17 mouse cellular contexts compared by ENCODE assay signal in genomic region chr4:117427540-117427939, GRCm38 (mm10).
DNase-seq lines count a peak whose midpoint lies in the region; ATAC-seq and TF ChIP-seq lines count a peak whose summit lies in the region.
"Had no signal": no experiment of that assay in that cellular context is flagged by ENCODE, and none has a peak within 500 bp of the region (broad histone marks: within the 10 kb centered on the region; RNA-seq: fewer than 3 reads in every experiment).

No protein-coding gene starts in this region.

- peak; percentile 96 to 98 for TF ChIP-seq EP300 in MEL (IDR thresholded peaks at IDR 0.05; ENCODE audit: low read depth in 1 of 2, low read length in 2 of 2)

- no peaks in the 10 kb centered on the region for H3K79me2 ChIP-seq in MEL (ENCODE audit: control insufficient read depth, insufficient read depth, low read length, poor library complexity)

- H3K4me3 ChIP-seq in kidney, embryonic 14.5 days (ENCODE audit: low read length), result no peak overlapping the region
- peak overlapping the region in 1 of 2 experiments; percentile 4; a peak in 2 of 4 replicates for H3K4me3 ChIP-seq in MEL (ENCODE audit: control insufficient read depth in 1 of 2, insufficient read depth in 1 of 2, low read depth in 2 of 2, low read length in 2 of 2)
- no peak overlapping the region for H3K4me3 ChIP-seq in limb, embryonic 12.5 days (replicated peaks)
- no peak overlapping the region for H3K4me3 ChIP-seq in midbrain, embryonic 16.5 days (ENCODE audit: low read depth, low read length)
- H3K4me3 ChIP-seq: embryonic facial prominence, embryonic 12.5 days; heart, adult 2 months had no signal

- TF ChIP-seq RAD21 in MEL (IDR thresholded peaks at IDR 0.05; ENCODE audit: low read depth, low read length), result no peak; the same call in 1 of the 2 replicates

- no peak for TF ChIP-seq POLR2A in MEL (IDR thresholded peaks at IDR 0.05; ENCODE audit: control insufficient read depth in 1 of 2, insufficient read depth in 1 of 2, low read depth in 1 of 2, low read length in 2 of 2, poor library complexity in 1 of 2)

- peak; percentile 68 for ATAC-seq in kidney, embryonic 14.5 days (ENCODE audit: low FRiP score, low TSS enrichment)
- ATAC-seq in limb, embryonic 12.5 days (ENCODE audit: insufficient number of reproducible peaks, insufficient read depth, low FRiP score, low TSS enrichment, low read depth), result no peak
- ATAC-seq in midbrain, embryonic 16.5 days, result no peak
- ATAC-seq: Patski had no signal

- peaks cover 7% of the 10 kb centered on the region; the same call in 1 of the 2 replicates for H3K4me1 ChIP-seq in kidney, embryonic 14.5 days (ENCODE audit: control insufficient read depth, insufficient read depth, low read length)
- peaks cover 0 to 19% of the 10 kb centered on the region in 2 experiments; a peak in 2 of 4 replicates for H3K4me1 ChIP-seq in MEL (ENCODE audit: control insufficient read depth in 1 of 2, insufficient read depth in 2 of 2, low read length in 2 of 2)
- H3K4me1 ChIP-seq in limb, embryonic 12.5 days (replicated peaks), result peaks cover 28% of the 10 kb centered on the region
- no peaks in the 10 kb centered on the region; the same call in 1 of the 2 replicates for H3K4me1 ChIP-seq in midbrain, embryonic 16.5 days (ENCODE audit: control insufficient read depth, insufficient read depth, low read length)
- H3K4me1 ChIP-seq: embryonic facial prominence, embryonic 12.5 days had no signal

- DNase-seq in kidney, adult 18-20 months, result no peak
- DNase-seq in MEL (ENCODE audit: low read depth, low spot score), result peak; percentile 97
- no peak for DNase-seq in lung, postnatal 4 days
- no peak for DNase-seq in heart, postnatal 4 days
- DNase-seq in left cerebral cortex, adult 11 months (ENCODE audit: low spot score), result no peak
- DNase-seq: adrenal gland, adult 2 months; cerebellum, adult 8-10 months; heart, adult 2 months; kidney, postnatal 36 days; lung, postnatal 36 days; spleen, adult 18-20 months; thymus, adult 18-20 months had no signal

- no peaks in the 10 kb centered on the region for H3K9me3 ChIP-seq in kidney, embryonic 14.5 days (ENCODE audit: control insufficient read depth, low read length)
- H3K9me3 ChIP-seq in MEL (replicated peaks; ENCODE audit: insufficient read depth, low read length), result no peaks in the 10 kb centered on the region
- H3K9me3 ChIP-seq in limb, embryonic 12.5 days, result no peaks in the 10 kb centered on the region
- no peaks in the 10 kb centered on the region for H3K9me3 ChIP-seq in midbrain, embryonic 16.5 days (replicated peaks; ENCODE audit: control insufficient read depth, low read length, poor library complexity, severe bottlenecking)
- H3K9me3 ChIP-seq: embryonic facial prominence, embryonic 12.5 days had no signal

- H3K9ac ChIP-seq in kidney, embryonic 14.5 days (ENCODE audit: low read depth, low read length), result no peak overlapping the region
- no peak overlapping the region for H3K9ac ChIP-seq in MEL (ENCODE audit: control insufficient read depth, low read depth, low read length, poor library complexity, severe bottlenecking)
- H3K9ac ChIP-seq in limb, embryonic 12.5 days (replicated peaks), result no peak overlapping the region
- H3K9ac ChIP-seq in midbrain, embryonic 16.5 days (ENCODE audit: low read depth, low read length), result no peak overlapping the region
- H3K9ac ChIP-seq: embryonic facial prominence, embryonic 12.5 days had no signal

- no peak overlapping the region for H3K4me2 ChIP-seq in kidney, embryonic 14.5 days (replicated peaks; ENCODE audit: low read depth, low read length)
- H3K4me2 ChIP-seq in limb, embryonic 12.5 days, result peak overlapping the region; percentile 13; the same call in 1 of the 2 replicates
- H3K4me2 ChIP-seq in midbrain, embryonic 16.5 days (ENCODE audit: low read length), result no peak overlapping the region
- H3K4me2 ChIP-seq: embryonic facial prominence, embryonic 12.5 days had no signal

- no peak for TF ChIP-seq CTCF in MEL (IDR thresholded peaks at IDR 0.05 in 2 of 3, conservative IDR thresholded peaks at IDR 0.05 in 1 of 3; ENCODE audit: control insufficient read depth in 1 of 3, insufficient read depth in 1 of 3, low read depth in 2 of 3, low read length in 3 of 3, poor library complexity in 1 of 3, severe bottlenecking in 1 of 3)

- WGBS in kidney, embryonic 14.5 days, result 16% methylated on average over 12 of the region's 12 CpGs
- 14% methylated on average over 12 of the region's 12 CpGs for WGBS in limb, embryonic 12.5 days
- WGBS in midbrain, embryonic 16.5 days, result 45% methylated on average over 12 of the region's 12 CpGs

- no peaks in the 10 kb centered on the region for H3K36me3 ChIP-seq in kidney, embryonic 14.5 days (ENCODE audit: control insufficient read depth, insufficient read depth, low read length)
- peaks cover 0 to 14% of the 10 kb centered on the region in 2 experiments; a peak in 2 of 4 replicates for H3K36me3 ChIP-seq in MEL (ENCODE audit: control insufficient read depth in 1 of 2, insufficient read depth in 2 of 2, low read length in 2 of 2)
- no peaks in the 10 kb centered on the region for H3K36me3 ChIP-seq in limb, embryonic 12.5 days
- no peaks in the 10 kb centered on the region for H3K36me3 ChIP-seq in midbrain, embryonic 16.5 days (ENCODE audit: control insufficient read depth, insufficient read depth, low read length)
- H3K36me3 ChIP-seq: embryonic facial prominence, embryonic 12.5 days had no signal

- H3K27me3 ChIP-seq in kidney, embryonic 14.5 days (ENCODE audit: control insufficient read depth, insufficient read depth, low read length), result peaks cover 25% of the 10 kb centered on the region
- H3K27me3 ChIP-seq in MEL (ENCODE audit: control insufficient read depth in 1 of 2, insufficient read depth in 2 of 2, low read length in 2 of 2), result no peaks in the 10 kb centered on the region
- peaks cover 21% of the 10 kb centered on the region for H3K27me3 ChIP-seq in limb, embryonic 12.5 days
- H3K27me3 ChIP-seq in midbrain, embryonic 16.5 days (ENCODE audit: control insufficient read depth, insufficient read depth, low read depth, low read length), result no peaks in the 10 kb centered on the region; the same call in none of the 2 replicates

- no peak overlapping the region for H3K27ac ChIP-seq in kidney, embryonic 14.5 days (ENCODE audit: low read depth, low read length)
- peak overlapping the region; percentile 77 for H3K27ac ChIP-seq in MEL (ENCODE audit: control insufficient read depth, low read depth, low read length)
- H3K27ac ChIP-seq in limb, embryonic 12.5 days, result 0 out of 2 replicates have a peak overlapping the region, but pooled peaks have one; percentile 17
- peak overlapping the region; percentile 5; the same call in 1 of the 2 replicates for H3K27ac ChIP-seq in midbrain, embryonic 16.5 days (ENCODE audit: low read length)
- H3K27ac ChIP-seq: embryonic facial prominence, embryonic 12.5 days; heart, adult 2 months had no signal

TF ChIP-seq in MEL, 35 proteins besides CTCF, POLR2A, EP300 and RAD21 (continues in another document):
- no peak for TF ChIP-seq ZKSCAN1 (IDR thresholded peaks at IDR 0.05; ENCODE audit: low read depth, low read length)
- peak; percentile 57; the same call in 1 of the 2 replicates for TF ChIP-seq TBP (IDR thresholded peaks at IDR 0.05; ENCODE audit: low read depth, low read length)
- TF ChIP-seq ETS1 (IDR thresholded peaks at IDR 0.05; ENCODE audit: low read depth, low read length), result peak; percentile 99
- peak; percentile 92 for TF ChIP-seq TAL1 (IDR thresholded peaks at IDR 0.05; ENCODE audit: low read length)
- TF ChIP-seq MYB (IDR thresholded peaks at IDR 0.05; ENCODE audit: low read depth, low read length), result peak; percentile 83
- peak; percentile 89 for TF ChIP-seq SIN3A (IDR thresholded peaks at IDR 0.05; ENCODE audit: low read length)
- TF ChIP-seq ELF1 (IDR thresholded peaks at IDR 0.05; ENCODE audit: low read depth, low read length), result no peak
- TF ChIP-seq GABPA (IDR thresholded peaks at IDR 0.05; ENCODE audit: low read depth, low read length), result peak; percentile 79; the same call in 1 of the 2 replicates
- no peak for TF ChIP-seq USF2 (IDR thresholded peaks at IDR 0.05; ENCODE audit: borderline replicate concordance in 1 of 2, insufficient read depth in 1 of 2, low read depth in 1 of 2, low read length in 2 of 2)
- TF ChIP-seq MAFK (IDR thresholded peaks at IDR 0.05; ENCODE audit: borderline replicate concordance, low read depth, low read length), result peak; percentile 90
- TF ChIP-seq MAX (IDR thresholded peaks at IDR 0.05; ENCODE audit: low read length), result peak; percentile 77
- peak; percentile 74 for TF ChIP-seq MXI1 (IDR thresholded peaks at IDR 0.05; ENCODE audit: low read depth, low read length)
- TF ChIP-seq ZNF384 (IDR thresholded peaks at IDR 0.05; ENCODE audit: low read depth, low read length), result no peak
- no peak for TF ChIP-seq KAT2A (conservative IDR thresholded peaks at IDR 0.05; ENCODE audit: low read depth, low read length)
- TF ChIP-seq UBTF (IDR thresholded peaks at IDR 0.05; ENCODE audit: borderline replicate concordance, insufficient read depth, low read depth, low read length), result 0 out of 2 replicates have a peak, but pooled peaks have one; percentile 57
- TF ChIP-seq SMC3 (IDR thresholded peaks at IDR 0.05; ENCODE audit: low read depth, low read length), result 0 out of 2 replicates have a peak, but pooled peaks have one; percentile 27
- TF ChIP-seq BHLHE40 (IDR thresholded peaks at IDR 0.05; ENCODE audit: borderline replicate concordance, low read depth, low read length), result peak; percentile 91
- peak; percentile 93 for TF ChIP-seq TCF12 (IDR thresholded peaks at IDR 0.05; ENCODE audit: low read depth, low read length)
- no peak for TF ChIP-seq MEF2A (IDR thresholded peaks at IDR 0.05; ENCODE audit: extremely low read depth, insufficient replicate concordance, low read depth, low read length, poor library complexity, severe bottlenecking)
- TF ChIP-seq ZC3H11A (IDR thresholded peaks at IDR 0.05; ENCODE audit: low read depth, low read length), result peak; percentile 35
- peak; percentile 99 for TF ChIP-seq RCOR1 (IDR thresholded peaks at IDR 0.05; ENCODE audit: low read depth, low read length)
- TF ChIP-seq POLR2AphosphoS2 (IDR thresholded peaks at IDR 0.05; ENCODE audit: low read length), result no peak
- TF ChIP-seq NRF1 (IDR thresholded peaks at IDR 0.05; ENCODE audit: insufficient read depth, low read depth, low read length, poor library complexity, severe bottlenecking), result no peak
- TF ChIP-seq ZMIZ1 (IDR thresholded peaks at IDR 0.05; ENCODE audit: low read depth, low read length), result no peak
- TF ChIP-seq HCFC1 (IDR thresholded peaks at IDR 0.05; ENCODE audit: low read depth, low read length), result peak; percentile 45; the same call in 1 of the 2 replicates
- TF ChIP-seq POLR2AphosphoS5 (IDR thresholded peaks at IDR 0.05; ENCODE audit: borderline replicate concordance, low read depth, low read length), result no peak
- no peak for TF ChIP-seq NELFE (IDR thresholded peaks at IDR 0.05; ENCODE audit: low read depth, low read length)
- no peak for TF ChIP-seq CHD2 (IDR thresholded peaks at IDR 0.05; ENCODE audit: low read length)
- no peak for TF ChIP-seq USF1 (IDR thresholded peaks at IDR 0.05; ENCODE audit: low read depth, low read length)
